ENCODE assay signal across 8 mouse cellular contexts in genomic region chr1:127773198-127773802, GRCm38 (mm10). TPM values are rescaled to one million over a fixed set of nuclear protein-coding genes. Genes with fewer than 3 reads are reported as not detected.
DNase-seq lines count a peak whose midpoint lies in the region; ATAC-seq lines count a peak whose summit lies in the region.

No protein-coding gene starts in this region.

- peak overlapping the region; percentile 79 for H3K4me3 ChIP-seq in lung, embryonic 16.5 days (ENCODE audit: low read length)
- H3K4me3 ChIP-seq in embryonic facial prominence, embryonic 14.5 days (ENCODE audit: low read depth, low read length), result peak overlapping the region; percentile 94
- H3K4me3 ChIP-seq in hindbrain, embryonic 16.5 days (ENCODE audit: low read length), result peak overlapping the region; percentile 85
- H3K4me3 ChIP-seq in midbrain, embryonic 12.5 days, result peak overlapping the region; percentile 81

- WGBS in lung, embryonic 16.5 days, result 2% methylated on average over 14 of the region's 14 CpGs
- WGBS in embryonic facial prominence, embryonic 14.5 days, result 1% methylated on average over 14 of the region's 14 CpGs
- WGBS in hindbrain, embryonic 16.5 days, result under 1% methylated on average over 14 of the region's 14 CpGs
- 1% methylated on average over 14 of the region's 14 CpGs for whole genome bisulfite sequencing in midbrain, embryonic 12.5 days

- H3K36me3 ChIP-seq in lung, embryonic 16.5 days (ENCODE audit: control insufficient read depth, insufficient read depth, low read length), result no peaks in the 10 kb centered on the region
- H3K36me3 ChIP-seq in embryonic facial prominence, embryonic 14.5 days (ENCODE audit: control insufficient read depth, insufficient read depth, low read length), result peaks cover 4% of the 10 kb centered on the region; the same call in 1 of the 2 replicates
- no peaks in the 10 kb centered on the region for H3K36me3 ChIP-seq in hindbrain, embryonic 16.5 days (ENCODE audit: control insufficient read depth, insufficient read depth, low read length)
- no peaks in the 10 kb centered on the region for H3K36me3 ChIP-seq in midbrain, embryonic 12.5 days

- H3K4me1 ChIP-seq in lung, embryonic 16.5 days (replicated peaks; ENCODE audit: control insufficient read depth, insufficient read depth, low read length), result peaks cover 13% of the 10 kb centered on the region
- H3K4me1 ChIP-seq in embryonic facial prominence, embryonic 14.5 days (ENCODE audit: control insufficient read depth, insufficient read depth, low read length), result peaks cover 11% of the 10 kb centered on the region
- peaks cover 18% of the 10 kb centered on the region for H3K4me1 ChIP-seq in hindbrain, embryonic 16.5 days (ENCODE audit: control insufficient read depth, insufficient read depth, low read depth, low read length)
- peaks cover 24% of the 10 kb centered on the region for H3K4me1 ChIP-seq in midbrain, embryonic 12.5 days

- ATAC-seq in lung, embryonic 16.5 days (ENCODE audit: low read depth), result peak; percentile 11
- ATAC-seq in embryonic facial prominence, embryonic 14.5 days (ENCODE audit: low read depth), result peak; percentile 9
- peak; percentile 40 for ATAC-seq in hindbrain, embryonic 16.5 days
- peak; percentile 11; the same call in 1 of the 2 replicates for ATAC-seq in midbrain, embryonic 12.5 days (ENCODE audit: low FRiP score, low read depth)

- peak overlapping the region; percentile 78 for H3K27ac ChIP-seq in lung, embryonic 16.5 days (ENCODE audit: low read length)
- peak overlapping the region; percentile 95 for H3K27ac ChIP-seq in embryonic facial prominence, embryonic 14.5 days (replicated peaks; ENCODE audit: low read depth, low read length)
- peak overlapping the region; percentile 88 for H3K27ac ChIP-seq in hindbrain, embryonic 16.5 days (ENCODE audit: low read depth, low read length)
- H3K27ac ChIP-seq in midbrain, embryonic 12.5 days (replicated peaks), result peak overlapping the region; percentile 95

- no peaks in the 10 kb centered on the region for H3K9me3 ChIP-seq in lung, embryonic 16.5 days (ENCODE audit: control insufficient read depth, low read length)
- no peaks in the 10 kb centered on the region for H3K9me3 ChIP-seq in embryonic facial prominence, embryonic 14.5 days (ENCODE audit: control insufficient read depth, low read length)
- H3K9me3 ChIP-seq in hindbrain, embryonic 16.5 days (ENCODE audit: control insufficient read depth, low read length), result no peaks in the 10 kb centered on the region
- no peaks in the 10 kb centered on the region for H3K9me3 ChIP-seq in midbrain, embryonic 12.5 days

- no peak for DNase-seq in lung, postnatal 25 days (ENCODE audit: low spot score)
- no peak for DNase-seq in embryonic facial prominence, embryonic 14.5 days (ENCODE audit: low spot score)
- DNase-seq in frontal cortex, postnatal 25 days (ENCODE audit: low spot score in 2 of 2), result no peak
- DNase-seq in layer of hippocampus, adult 11-12 months (ENCODE audit: low spot score), result no peak
- DNase-seq in urinary bladder, postnatal 4 days (ENCODE audit: low spot score in 2 of 2), result no peak

- peak overlapping the region; percentile 82 for H3K4me2 ChIP-seq in lung, embryonic 16.5 days (ENCODE audit: low read depth, low read length)
- peak overlapping the region; percentile 74 for H3K4me2 ChIP-seq in embryonic facial prominence, embryonic 14.5 days (ENCODE audit: low read depth, low read length)
- H3K4me2 ChIP-seq in hindbrain, embryonic 16.5 days (ENCODE audit: low read length), result peak overlapping the region; percentile 77
- H3K4me2 ChIP-seq in midbrain, embryonic 12.5 days (replicated peaks), result peak overlapping the region; percentile 78

- peak overlapping the region; percentile 70 for H3K9ac ChIP-seq in lung, embryonic 16.5 days (ENCODE audit: low read length)
- peak overlapping the region; percentile 91 for H3K9ac ChIP-seq in embryonic facial prominence, embryonic 14.5 days (ENCODE audit: low read depth, low read length)
- peak overlapping the region; percentile 68 for H3K9ac ChIP-seq in hindbrain, embryonic 16.5 days (ENCODE audit: low read depth, low read length)
- H3K9ac ChIP-seq in midbrain, embryonic 12.5 days (replicated peaks), result peak overlapping the region; percentile 65

- no peaks in the 10 kb centered on the region for H3K27me3 ChIP-seq in lung, embryonic 16.5 days (ENCODE audit: control insufficient read depth, insufficient read depth, low read depth, low read length)
- no peaks in the 10 kb centered on the region for H3K27me3 ChIP-seq in embryonic facial prominence, embryonic 14.5 days (replicated peaks; ENCODE audit: control insufficient read depth, insufficient read depth, low read length)
- H3K27me3 ChIP-seq in hindbrain, embryonic 16.5 days (replicated peaks; ENCODE audit: control insufficient read depth, insufficient read depth, low read length), result no peaks in the 10 kb centered on the region
- no peaks in the 10 kb centered on the region for H3K27me3 ChIP-seq in midbrain, embryonic 12.5 days

RNA-seq across cellular contexts. Expression of gene Ccnt2, which starts 0.7 kb away (rescaled TPM):
- 82.3 and 86.8 TPM in 2 replicates for polyA plus RNA-seq in lung, embryonic 16.5 days (2015; fragmentation: Nextera tagmentation; extraction: Ambion mirVana)
- polyA plus RNA-seq in embryonic facial prominence, embryonic 14.5 days (2014; fragmentation: Nextera tagmentation; extraction: Ambion mirVana), result 51.4 and 65.1 TPM in 2 replicates
- 75.6 and 84.4 TPM in 2 replicates for polyA plus RNA-seq in hindbrain, embryonic 16.5 days (2015; fragmentation: Nextera tagmentation; extraction: Ambion mirVana)
- 122 and 133 TPM in 2 replicates for polyA plus RNA-seq in midbrain, embryonic 12.5 days (2016; fragmentation: Nextera tagmentation; extraction: Ambion mirVana)

RNA-seq across cellular contexts. Expression of gene Acmsd, which starts 44.1 kb away (rescaled TPM):
- polyA plus RNA-seq in lung, embryonic 16.5 days (2015; fragmentation: Nextera tagmentation; extraction: Ambion mirVana), result 0.26 and 0.31 TPM in 2 replicates
- 0.10 and 0.22 TPM in 2 replicates for polyA plus RNA-seq in embryonic facial prominence, embryonic 14.5 days (2014; fragmentation: Nextera tagmentation; extraction: Ambion mirVana)
- polyA plus RNA-seq in hindbrain, embryonic 16.5 days (2015; fragmentation: Nextera tagmentation; extraction: Ambion mirVana), result 0.14 TPM in 1 of 2 replicates, not detected in the other
- 0.25 and 0.36 TPM in 2 replicates for polyA plus RNA-seq in midbrain, embryonic 12.5 days (2016; fragmentation: Nextera tagmentation; extraction: Ambion mirVana)
